Mouse (Mus musculus): ENCODE data around the gene Ctnna3. TPM values are rescaled to one million over a fixed set of nuclear protein-coding genes. Genes with fewer than 3 reads are reported as not detected.
"Not testable (repeated sequence)": the region's sequence is repeated elsewhere in the genome, so short reads cannot be mapped to it uniquely, and the experiment has no call there.

Ctnna3 gene
- total RNA-seq, 2 experiments from 2014 or later: 1.8 to 2.0 TPM

- Histone ChIP-seq H3K4me3 (no peak overlapping the region), H3K27ac (no peak overlapping the region)
- DNase-seq (ENCODE audit: low spot score in 2 of 2): no peak
- TF ChIP-seq CTCF (conservative IDR thresholded peaks at IDR 0.05): no peak
Observed at GRCm38 (mm10) chr10:64879860-64880259, 1450.0 kb downstream of the Ctnna3 start.

GRCm38 (mm10) chr10:64886946-64887345 is 1457.0 kb downstream of the Ctnna3 start:
- TF ChIP-seq CTCF (conservative IDR thresholded peaks at IDR 0.05): no peak

GRCm38 (mm10) chr10:64892458-64892857 is 1462.6 kb downstream of the Ctnna3 start:
- H3K27ac ChIP-seq: no peak overlapping the region
- H3K4me3 ChIP-seq: no peak overlapping the region
- no peak for DNase-seq (ENCODE audit: low spot score in 2 of 2)
- TF ChIP-seq CTCF (conservative IDR thresholded peaks at IDR 0.05): no peak

More at GRCm38 (mm10) chr10:64886946-64887345, 1457.0 kb downstream of the Ctnna3 start:
- DNase-seq (ENCODE audit: low spot score in 2 of 2): no peak
- Histone ChIP-seq H3K4me3 (no peak overlapping the region), H3K27ac (no peak overlapping the region)

GRCm38 (mm10) chr10:64898739-64899138 is 1468.8 kb downstream of the Ctnna3 start:
- no peak for TF ChIP-seq CTCF (conservative IDR thresholded peaks at IDR 0.05)
- Histone ChIP-seq H3K4me3 (no peak overlapping the region), H3K27ac (no peak overlapping the region)
- no peak for DNase-seq (ENCODE audit: low spot score in 2 of 2)

- no peak overlapping the region for H3K27ac ChIP-seq
- DNase-seq (ENCODE audit: low spot score in 2 of 2): no peak
- TF ChIP-seq CTCF (conservative IDR thresholded peaks at IDR 0.05): no peak
- H3K4me3 ChIP-seq: no peak overlapping the region
Observed at GRCm38 (mm10) chr10:64901726-64902125, 1471.8 kb downstream of the Ctnna3 start.

- DNase-seq (ENCODE audit: low spot score in 2 of 2): no peak
- H3K27ac ChIP-seq: no peak overlapping the region
- no peak for TF ChIP-seq CTCF (conservative IDR thresholded peaks at IDR 0.05)
- no peak overlapping the region for H3K4me3 ChIP-seq
Observed at GRCm38 (mm10) chr10:64940975-64941374, 1511.1 kb downstream of the Ctnna3 start.

GRCm38 (mm10) chr10:64958391-64958790 is 1528.5 kb downstream of the Ctnna3 start:
- no peak for DNase-seq (ENCODE audit: low spot score in 2 of 2)
- Histone ChIP-seq H3K27ac (no peak overlapping the region), H3K4me3 (no peak overlapping the region)
- TF ChIP-seq CTCF (conservative IDR thresholded peaks at IDR 0.05): no peak

GRCm38 (mm10) chr10:64992871-64993270 is 1563.0 kb downstream of the Ctnna3 start:
- TF ChIP-seq CTCF (conservative IDR thresholded peaks at IDR 0.05): no peak
- Histone ChIP-seq H3K4me3 (no peak overlapping the region), H3K27ac (no peak overlapping the region)
- DNase-seq (ENCODE audit: low spot score in 2 of 2): no peak

- no peak overlapping the region for H3K27ac ChIP-seq
- no peak overlapping the region for H3K4me3 ChIP-seq
- no peak for TF ChIP-seq CTCF (conservative IDR thresholded peaks at IDR 0.05)
- no peak for DNase-seq (ENCODE audit: low spot score in 2 of 2)
Observed at GRCm38 (mm10) chr10:65013525-65013924, 1583.6 kb downstream of the Ctnna3 start.

GRCm38 (mm10) chr10:65022667-65023066 is 1592.8 kb downstream of the Ctnna3 start:
- TF ChIP-seq CTCF (conservative IDR thresholded peaks at IDR 0.05): peak; percentile 51
- DNase-seq (ENCODE audit: low spot score in 2 of 2): no peak
- H3K4me3 ChIP-seq: no peak overlapping the region
- no peak overlapping the region for H3K27ac ChIP-seq

GRCm38 (mm10) chr10:65033516-65033915 is 1603.6 kb downstream of the Ctnna3 start:
- not testable (repeated sequence) for H3K4me3 ChIP-seq; H3K27ac ChIP-seq; DNase-seq (ENCODE audit: low spot score in 2 of 2)

Other genes with a start within 250 kb of the Ctnna3 start
- gene Mypn, start 226.1 kb upstream of the Ctnna3 start, total RNA-seq (2021): 1 to 10 TPM; 1.5 to 1.6 TPM
- 10 to 100 TPM; 36.7 to 40.8 TPM for gene Herc4, start 186.3 kb upstream of the Ctnna3 start, total RNA-seq (2021)
- 10 to 100 TPM; 11.7 to 15.9 TPM for gene Sirt1, start 48.4 kb upstream of the Ctnna3 start, total RNA-seq (2021)
- 10 to 100 TPM; 22.5 to 25.2 TPM for gene Dnajc12, start 47.7 kb upstream of the Ctnna3 start, total RNA-seq (2021)
- not detected for gene Gm7075, start 8.3 kb upstream of the Ctnna3 start, total RNA-seq (2021)